Mouse (Mus musculus): Measurements from ENCODE around the gene Gpr27. TPM values are rescaled to one million over a fixed set of nuclear protein-coding genes. Genes with fewer than 3 reads are reported as not detected.

Gene Gpr27
- polyA plus RNA-seq, 1 experiment, result 3.1 TPM

DNA sequence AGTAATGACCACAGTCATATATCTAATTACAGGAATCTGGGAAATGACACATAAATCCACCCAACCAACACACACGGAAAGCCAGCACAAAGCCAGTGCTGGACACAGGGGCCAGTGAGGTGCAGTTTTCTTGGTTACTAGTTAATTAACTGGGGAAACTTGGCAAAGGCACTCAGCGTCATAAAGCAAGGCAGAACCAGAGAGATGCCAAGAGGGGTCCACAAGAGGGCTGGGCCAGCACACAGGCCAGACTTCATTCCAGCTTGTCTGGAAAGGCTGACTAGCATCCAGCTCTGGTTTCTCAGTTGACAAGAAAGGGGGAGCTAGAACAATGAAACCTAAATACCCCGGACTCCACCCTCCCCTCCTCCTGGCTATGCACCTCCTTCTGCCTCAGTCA is 8.0 kb downstream of the Gpr27 start:
- TF ChIP-seq CTCF (IDR thresholded peaks at IDR 0.05; ENCODE audit: extremely low read depth, insufficient read length, insufficient replicate concordance, low read depth, low read length) (no peak), POLR2A (IDR thresholded peaks at IDR 0.05; ENCODE audit: low read depth, low read length) (no peak)
- Histone ChIP-seq H3K4me3 (ENCODE audit: low read depth, low read length) (no peak overlapping the region), H3K27ac (ENCODE audit: insufficient read depth, low read depth, low read length) (no peak overlapping the region), H3K4me1 (ENCODE audit: control insufficient read depth, insufficient read depth, insufficient read length, low read length) (no peaks in the 10 kb centered on the region), H3K27me3 (ENCODE audit: control insufficient read depth, insufficient read depth, low read length) (peaks cover 3% of the 10 kb centered on the region; the same call in 1 of the 2 replicates), H3K36me3 (ENCODE audit: control insufficient read depth, insufficient read depth, low read length) (no peaks in the 10 kb centered on the region)
- 59% methylated on average over 3 of the region's 3 CpGs for WGBS

DNA sequence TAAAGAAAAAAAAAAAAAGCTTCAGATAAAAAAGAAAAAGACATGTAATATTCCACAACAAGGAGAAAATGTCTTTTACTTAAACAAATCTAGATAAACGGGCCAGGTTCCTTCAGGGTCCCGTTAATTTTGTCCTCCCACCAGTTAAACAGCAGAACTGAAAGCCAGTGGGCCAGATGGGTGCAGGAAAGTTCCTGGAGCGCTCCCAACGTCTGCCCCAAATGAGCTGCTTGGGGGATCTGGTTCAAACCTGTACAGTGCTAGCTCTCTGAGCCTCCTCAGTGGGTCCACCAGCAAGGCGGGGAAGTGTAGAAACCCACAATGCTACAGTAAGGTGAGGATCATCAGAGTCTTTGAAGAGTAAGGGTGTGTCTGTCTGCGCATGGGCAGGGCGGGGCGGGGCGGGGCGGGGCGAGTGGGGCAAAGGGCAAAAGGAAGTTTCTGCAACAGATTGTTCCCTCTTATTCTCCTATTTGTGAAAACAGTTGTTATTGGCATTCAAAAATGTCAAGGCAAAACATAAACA is 19.2 kb downstream of the Gpr27 start:
- TF ChIP-seq CTCF (IDR thresholded peaks at IDR 0.05; ENCODE audit: extremely low read depth, insufficient read length, insufficient replicate concordance, low read depth, low read length), result no peak
- no peak for TF ChIP-seq POLR2A (IDR thresholded peaks at IDR 0.05; ENCODE audit: low read depth, low read length)
- Histone ChIP-seq H3K27me3 (ENCODE audit: control insufficient read depth, insufficient read depth, low read length) (no peaks in the 10 kb centered on the region), H3K36me3 (ENCODE audit: control insufficient read depth, insufficient read depth, low read length) (no peaks in the 10 kb centered on the region), H3K4me3 (ENCODE audit: low read depth, low read length) (no peak overlapping the region), H3K27ac (ENCODE audit: insufficient read depth, low read depth, low read length) (no peak overlapping the region), H3K4me1 (ENCODE audit: control insufficient read depth, insufficient read depth, insufficient read length, low read length) (peaks cover 3% of the 10 kb centered on the region)
- 34% methylated on average over 11 of the region's 11 CpGs for WGBS

DNA sequence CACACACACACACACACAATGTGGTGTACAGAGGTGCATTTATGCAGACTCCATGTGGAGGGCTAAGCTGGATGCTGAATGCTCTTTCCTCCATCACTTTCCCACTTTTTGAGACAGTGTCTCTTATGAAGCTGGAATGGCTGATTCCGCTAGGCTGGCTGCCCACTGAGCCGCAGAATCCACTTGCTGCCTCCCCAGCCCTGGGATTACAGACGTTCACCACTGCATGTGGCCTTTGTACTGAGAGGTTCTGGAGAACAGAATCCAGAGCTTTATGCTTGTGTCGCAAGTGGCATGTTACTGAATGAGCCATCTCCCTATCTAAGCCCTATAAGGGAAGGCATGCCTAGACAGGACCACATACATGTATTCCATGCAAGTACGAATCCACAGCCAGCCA is 20.8 kb downstream of the Gpr27 start:
- Histone ChIP-seq H3K27ac (ENCODE audit: insufficient read depth, low read depth, low read length) (no peak overlapping the region), H3K4me1 (ENCODE audit: control insufficient read depth, insufficient read depth, insufficient read length, low read length) (peaks cover 3% of the 10 kb centered on the region), H3K27me3 (ENCODE audit: control insufficient read depth, insufficient read depth, low read length) (no peaks in the 10 kb centered on the region), H3K4me3 (ENCODE audit: low read depth, low read length) (no peak overlapping the region), H3K36me3 (ENCODE audit: control insufficient read depth, insufficient read depth, low read length) (no peaks in the 10 kb centered on the region)
- no peak for TF ChIP-seq CTCF (IDR thresholded peaks at IDR 0.05; ENCODE audit: extremely low read depth, insufficient read length, insufficient replicate concordance, low read depth, low read length)
- no peak for TF ChIP-seq POLR2A (IDR thresholded peaks at IDR 0.05; ENCODE audit: low read depth, low read length)
- WGBS, result 85% methylated on average over 5 of the region's 5 CpGs

DNA sequence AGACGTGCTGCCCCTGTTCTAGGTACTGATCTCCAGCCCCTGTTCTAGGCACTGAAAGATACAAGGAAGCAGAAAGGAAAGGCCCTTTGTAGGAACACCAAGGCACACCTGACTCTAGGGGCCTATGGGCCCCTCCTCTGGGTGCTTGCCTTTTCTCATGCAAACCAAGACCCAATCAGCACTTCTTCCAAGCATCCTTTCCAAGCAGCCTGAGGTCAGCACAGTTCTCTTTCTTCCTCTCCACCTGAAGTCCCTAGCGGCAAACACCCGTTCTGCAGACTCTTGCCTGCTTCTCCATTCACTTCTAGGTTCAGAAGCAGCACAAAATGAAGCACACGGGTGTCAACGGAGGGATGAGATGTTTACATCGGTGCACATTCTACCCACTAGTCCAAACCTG is 22.7 kb downstream of the Gpr27 start:
- TF ChIP-seq POLR2A (IDR thresholded peaks at IDR 0.05; ENCODE audit: low read depth, low read length) (no peak), CTCF (IDR thresholded peaks at IDR 0.05; ENCODE audit: extremely low read depth, insufficient read length, insufficient replicate concordance, low read depth, low read length) (no peak)
- 75% methylated on average over 6 of the region's 6 CpGs for WGBS

DNA sequence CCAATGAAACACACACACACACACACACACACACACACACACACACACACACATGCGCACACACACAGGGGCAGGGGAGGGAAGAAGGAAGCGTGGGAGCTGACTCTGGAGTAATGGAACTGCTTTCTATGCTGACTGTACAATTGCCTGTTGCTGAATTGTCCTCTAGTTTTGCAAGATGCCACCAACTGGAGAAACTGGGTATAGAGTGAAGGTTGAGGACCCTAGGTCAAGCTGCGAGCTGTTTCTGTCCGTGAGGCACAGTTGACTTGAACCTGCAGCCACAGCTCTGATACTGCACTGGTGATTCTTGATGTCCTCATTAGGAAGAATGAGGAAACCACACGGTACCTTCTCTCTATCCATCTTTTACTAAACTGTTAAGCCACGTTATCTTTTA is 23.4 kb downstream of the Gpr27 start:
- WGBS, result 52% methylated on average over 5 of the region's 6 CpGs
- TF ChIP-seq POLR2A (IDR thresholded peaks at IDR 0.05; ENCODE audit: low read depth, low read length) (no peak), CTCF (IDR thresholded peaks at IDR 0.05; ENCODE audit: extremely low read depth, insufficient read length, insufficient replicate concordance, low read depth, low read length) (no peak)
- no peak overlapping the region for H3K27ac ChIP-seq (ENCODE audit: insufficient read depth, low read depth, low read length)
- H3K27me3 ChIP-seq (ENCODE audit: control insufficient read depth, insufficient read depth, low read length), result peaks cover 3% of the 10 kb centered on the region; the same call in 1 of the 2 replicates
- H3K4me3 ChIP-seq (ENCODE audit: low read depth, low read length), result no peak overlapping the region
- H3K36me3 ChIP-seq (ENCODE audit: control insufficient read depth, insufficient read depth, low read length), result no peaks in the 10 kb centered on the region
- peaks cover 3% of the 10 kb centered on the region for H3K4me1 ChIP-seq (ENCODE audit: control insufficient read depth, insufficient read depth, insufficient read length, low read length)

More for the DNA sequence above, 22.7 kb downstream of the Gpr27 start:
- Histone ChIP-seq H3K4me1 (ENCODE audit: control insufficient read depth, insufficient read depth, insufficient read length, low read length) (peaks cover 3% of the 10 kb centered on the region), H3K27ac (ENCODE audit: insufficient read depth, low read depth, low read length) (no peak overlapping the region), H3K27me3 (ENCODE audit: control insufficient read depth, insufficient read depth, low read length) (peaks cover 3% of the 10 kb centered on the region; the same call in 1 of the 2 replicates), H3K36me3 (ENCODE audit: control insufficient read depth, insufficient read depth, low read length) (no peaks in the 10 kb centered on the region), H3K4me3 (ENCODE audit: low read depth, low read length) (no peak overlapping the region)

DNA sequence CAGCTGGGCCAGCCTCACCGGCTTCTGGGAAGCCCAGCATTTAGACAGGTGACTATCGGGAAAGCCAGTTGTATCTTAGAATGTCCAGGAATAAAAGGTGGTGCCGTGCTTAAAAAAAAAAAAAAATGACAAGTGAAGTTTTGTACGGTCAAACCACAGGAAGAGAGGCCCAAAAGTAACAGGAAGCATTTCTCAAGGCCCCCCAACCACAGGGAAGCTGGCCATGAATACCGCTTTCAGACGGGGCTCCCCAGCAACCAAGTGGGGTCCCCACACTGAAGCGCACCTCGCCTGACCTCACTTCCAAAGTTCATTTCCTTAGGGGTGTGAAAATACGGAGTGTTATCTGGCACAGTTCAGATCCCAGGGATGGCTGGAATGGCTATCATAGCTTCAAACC is 28.6 kb downstream of the Gpr27 start:
- 64% methylated on average over 9 of the region's 9 CpGs for WGBS
- no peaks in the 10 kb centered on the region for H3K36me3 ChIP-seq (ENCODE audit: control insufficient read depth, insufficient read depth, low read length)
- no peak overlapping the region for H3K4me3 ChIP-seq (ENCODE audit: low read depth, low read length)
- H3K27ac ChIP-seq (ENCODE audit: insufficient read depth, low read depth, low read length), result no peak overlapping the region
- peaks cover 1% of the 10 kb centered on the region; the same call in 1 of the 2 replicates for H3K4me1 ChIP-seq (ENCODE audit: control insufficient read depth, insufficient read depth, insufficient read length, low read length)
- TF ChIP-seq POLR2A (IDR thresholded peaks at IDR 0.05; ENCODE audit: low read depth, low read length) (no peak), CTCF (IDR thresholded peaks at IDR 0.05; ENCODE audit: extremely low read depth, insufficient read length, insufficient replicate concordance, low read depth, low read length) (no peak)
- H3K27me3 ChIP-seq (ENCODE audit: control insufficient read depth, insufficient read depth, low read length), result peaks cover 17% of the 10 kb centered on the region

DNA sequence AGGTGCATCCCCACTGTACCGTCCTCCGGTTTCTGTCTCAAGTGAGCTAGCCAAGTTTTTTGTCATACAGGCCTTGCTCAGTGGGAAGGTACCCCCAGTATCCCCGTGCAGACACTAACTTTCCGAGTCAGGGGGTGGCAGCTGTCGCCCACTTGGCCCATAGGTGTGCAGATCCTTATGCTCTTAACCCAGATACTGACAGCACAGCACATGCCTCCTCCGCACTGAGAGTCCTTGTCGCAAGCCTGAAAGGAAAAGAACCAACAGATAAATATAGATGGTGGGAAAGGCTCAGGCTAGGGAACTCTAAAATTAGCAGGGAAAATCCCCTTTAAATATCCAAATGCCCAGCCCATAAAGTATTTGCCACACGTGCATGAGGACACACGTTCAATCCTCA is 29.9 kb downstream of the Gpr27 start:
- peaks cover 7% of the 10 kb centered on the region; the same call in 1 of the 2 replicates for H3K4me1 ChIP-seq (ENCODE audit: control insufficient read depth, insufficient read depth, insufficient read length, low read length)
- peaks cover 30% of the 10 kb centered on the region for H3K27me3 ChIP-seq (ENCODE audit: control insufficient read depth, insufficient read depth, low read length)
- H3K36me3 ChIP-seq (ENCODE audit: control insufficient read depth, insufficient read depth, low read length), result no peaks in the 10 kb centered on the region
- H3K4me3 ChIP-seq (ENCODE audit: low read depth, low read length), result no peak overlapping the region
- TF ChIP-seq POLR2A (IDR thresholded peaks at IDR 0.05; ENCODE audit: low read depth, low read length) (no peak), CTCF (IDR thresholded peaks at IDR 0.05; ENCODE audit: extremely low read depth, insufficient read length, insufficient replicate concordance, low read depth, low read length) (no peak)
- WGBS, result 87% methylated on average over 9 of the region's 9 CpGs
- no peak overlapping the region for H3K27ac ChIP-seq (ENCODE audit: insufficient read depth, low read depth, low read length)

All from small intestine, adult 2 months (tissue).